Mouse (Mus musculus) frontal cortex, postnatal 25 days (tissue): ENCODE measurements around the gene 4930522L14Rik.
"Not testable (repeated sequence)": the region's sequence is repeated elsewhere in the genome, so short reads cannot be mapped to it uniquely, and the experiment has no call there.

Source experiments
- DNase-seq, 2 experiments: peaks; one replicate each; pipeline ENCODE4 v3.0.0; 2022; ENCODE audit warnings: low spot score in 2 of 2

The 4930522L14Rik gene

GRCm38 (mm10) chr5:109751391-109752071 lies at the start of gene 4930522L14Rik:
Gene 4930522L14Rik (minus strand): TSS chr5:109751886.
- peak; percentile 39 to 51 for DNase-seq

- DNase-seq = not testable (repeated sequence)
Observed at GRCm38 (mm10) chr5:109801466-109801865, 49.8 kb upstream of the 4930522L14Rik start.

- DNase-seq = not testable (repeated sequence)
Observed at GRCm38 (mm10) chr5:109799948-109800347, 48.3 kb upstream of the 4930522L14Rik start.

- not testable (repeated sequence) for DNase-seq
Observed at GRCm38 (mm10) chr5:109797017-109797416, 45.3 kb upstream of the 4930522L14Rik start.

GRCm38 (mm10) chr5:109795967-109796652 lies 44.4 kb upstream of the 4930522L14Rik start:
- peak; percentile 8 to 15 for DNase-seq

GRCm38 (mm10) chr5:109752073-109752780 lies 541 bp upstream of the 4930522L14Rik start:
- DNase-seq = not testable (repeated sequence)

GRCm38 (mm10) chr5:109745081-109745480 lies 6.6 kb downstream of the 4930522L14Rik start:
- not testable (repeated sequence) for DNase-seq

GRCm38 (mm10) chr5:109717341-109717740 lies 34.3 kb downstream of the 4930522L14Rik start:
- not testable (repeated sequence) for DNase-seq

- DNase-seq = not testable (repeated sequence)
Observed at GRCm38 (mm10) chr5:109691205-109691965, 60.3 kb downstream of the 4930522L14Rik start.

GRCm38 (mm10) chr5:109690537-109691201 lies 61.0 kb downstream of the 4930522L14Rik start, which contains the start of gene 5430403G16Rik:
Gene 5430403G16Rik (minus strand): TSS chr5:109691041.
- peak; percentile 41 to 64 for DNase-seq
